Mouse (Mus musculus): ENCODE measurements around the gene Tbc1d22b. TPM values are rescaled to one million over a fixed set of nuclear protein-coding genes. Genes with fewer than 3 reads are reported as not detected.
A peak's percentile ranks its signal among the peaks of the same experiment; 100 is the strongest.
"Not testable (repeated sequence)": the region's sequence is repeated elsewhere in the genome, so short reads cannot be mapped to it uniquely, and the experiment has no call there.

Gene Tbc1d22b
- polyA plus RNA-seq, 1 experiment from 2014 or later, result 6.9 TPM

DNA sequence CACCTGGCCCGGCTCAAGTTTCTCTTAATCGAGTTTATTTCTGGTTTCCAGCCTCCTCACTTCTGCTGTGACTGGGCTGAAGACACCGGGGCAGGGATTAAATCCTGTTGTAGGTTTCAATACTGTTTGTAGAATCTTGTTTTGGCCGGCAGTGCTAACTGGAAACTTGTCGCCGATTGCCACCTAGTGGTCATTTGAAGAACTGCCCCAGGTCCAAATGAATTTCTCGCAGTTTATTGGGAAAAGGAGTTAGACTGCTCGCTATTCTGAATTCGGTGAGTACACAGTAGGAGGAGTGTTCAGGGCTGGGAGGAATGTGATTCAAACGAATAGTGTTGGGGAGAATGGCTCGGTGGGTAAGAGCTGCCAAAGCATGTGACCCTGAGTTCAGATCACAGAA lies 35.1 kb upstream of the Tbc1d22b start:
- TF ChIP-seq CTCF (IDR thresholded peaks at IDR 0.05; ENCODE audit: low read depth), result peak; percentile 98
- TF ChIP-seq EP300 (optimal IDR thresholded peaks at IDR 0.05), result no peak
- ATAC-seq (ENCODE audit: low FRiP score, low TSS enrichment), result peak; percentile 51; the same call in 1 of the 2 replicates
- Histone ChIP-seq H3K4me3 (ENCODE audit: low read depth, low read length) (no peak overlapping the region), H3K4me2 (replicated peaks; ENCODE audit: low read depth) (no peak overlapping the region), H3K27me3 (ENCODE audit: control insufficient read depth, insufficient read depth, low read length) (no peaks in the 10 kb centered on the region), H3K9me3 (ENCODE audit: control insufficient read depth, low read length) (no peaks in the 10 kb centered on the region), H3K9ac (ENCODE audit: low read length) (no peak overlapping the region), H3K4me1 (replicated peaks; ENCODE audit: control insufficient read depth, insufficient read depth) (no peaks in the 10 kb centered on the region), H3K36me3 (ENCODE audit: control insufficient read depth, insufficient read depth, low read length) (no peaks in the 10 kb centered on the region), H3K27ac (replicated peaks) (no peak overlapping the region)
- peak; percentile 76 for DNase-seq (ENCODE audit: low spot score)
- WGBS, result under 1% methylated on average over 11 of the region's 11 CpGs

DNA sequence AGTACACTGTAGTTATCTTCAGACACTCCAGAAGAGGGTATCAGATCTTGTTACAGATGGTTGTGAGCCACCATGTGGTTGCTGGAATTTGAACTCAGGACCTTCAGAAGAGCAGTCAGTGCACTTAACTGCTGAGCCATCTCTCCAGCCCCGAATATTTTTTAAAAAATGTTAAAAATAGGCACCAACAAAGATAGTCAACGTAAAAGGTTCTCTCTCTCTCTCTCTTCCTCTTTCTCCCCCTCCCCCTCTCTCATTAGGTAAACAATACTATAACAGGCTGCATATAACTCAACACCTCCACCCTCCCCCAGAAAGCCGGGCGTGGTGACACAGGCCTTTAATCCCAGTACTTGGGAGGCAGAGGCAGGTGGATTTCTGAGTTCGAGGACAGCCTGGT lies 30.9 kb upstream of the Tbc1d22b start:
- not testable (repeated sequence) for H3K9ac ChIP-seq (ENCODE audit: low read length); H3K4me3 ChIP-seq (ENCODE audit: low read depth, low read length); DNase-seq (ENCODE audit: low spot score); H3K27ac ChIP-seq (replicated peaks); ATAC-seq (ENCODE audit: low FRiP score, low TSS enrichment); H3K27me3 ChIP-seq (ENCODE audit: control insufficient read depth, insufficient read depth, low read length); H3K36me3 ChIP-seq (ENCODE audit: control insufficient read depth, insufficient read depth, low read length); H3K4me1 ChIP-seq (replicated peaks; ENCODE audit: control insufficient read depth, insufficient read depth); H3K9me3 ChIP-seq (ENCODE audit: control insufficient read depth, low read length); H3K4me2 ChIP-seq (replicated peaks; ENCODE audit: low read depth)
- 87% methylated on average over 5 of the region's 5 CpGs for WGBS

DNA sequence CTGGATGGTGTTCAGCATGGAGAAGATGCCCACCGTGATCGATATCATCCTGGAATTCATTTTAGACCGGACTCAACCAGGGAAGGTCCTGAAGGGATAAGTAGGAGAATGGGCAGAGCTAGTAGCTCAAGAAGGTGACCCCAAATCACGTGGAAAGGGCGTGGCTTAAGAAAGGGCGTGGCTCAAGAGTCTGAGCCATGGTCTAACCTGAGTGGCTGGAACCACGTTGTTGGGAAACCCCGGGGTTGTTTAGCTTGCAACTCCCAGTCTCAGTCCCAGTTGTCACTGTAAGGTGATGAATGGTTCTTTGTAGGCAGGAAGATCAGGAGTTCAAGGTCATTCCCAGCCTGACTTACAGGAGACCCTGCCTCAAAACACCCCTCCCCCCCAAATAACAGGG lies 29.9 kb upstream of the Tbc1d22b start:
- ATAC-seq (ENCODE audit: low FRiP score, low TSS enrichment), result no peak
- no peaks in the 10 kb centered on the region for H3K27me3 ChIP-seq (ENCODE audit: control insufficient read depth, insufficient read depth, low read length)
- H3K27ac ChIP-seq (replicated peaks), result no peak overlapping the region
- no peaks in the 10 kb centered on the region for H3K9me3 ChIP-seq (ENCODE audit: control insufficient read depth, low read length)
- H3K4me3 ChIP-seq (ENCODE audit: low read depth, low read length), result no peak overlapping the region
- WGBS, result 68% methylated on average over 8 of the region's 8 CpGs
- H3K4me2 ChIP-seq (replicated peaks; ENCODE audit: low read depth), result no peak overlapping the region
- TF ChIP-seq CTCF (IDR thresholded peaks at IDR 0.05; ENCODE audit: low read depth) (no peak), EP300 (optimal IDR thresholded peaks at IDR 0.05) (no peak)
- H3K4me1 ChIP-seq (replicated peaks; ENCODE audit: control insufficient read depth, insufficient read depth), result no peaks in the 10 kb centered on the region
- no peaks in the 10 kb centered on the region for H3K36me3 ChIP-seq (ENCODE audit: control insufficient read depth, insufficient read depth, low read length)
- H3K9ac ChIP-seq (ENCODE audit: low read length), result no peak overlapping the region
- DNase-seq (ENCODE audit: low spot score), result no peak

DNA sequence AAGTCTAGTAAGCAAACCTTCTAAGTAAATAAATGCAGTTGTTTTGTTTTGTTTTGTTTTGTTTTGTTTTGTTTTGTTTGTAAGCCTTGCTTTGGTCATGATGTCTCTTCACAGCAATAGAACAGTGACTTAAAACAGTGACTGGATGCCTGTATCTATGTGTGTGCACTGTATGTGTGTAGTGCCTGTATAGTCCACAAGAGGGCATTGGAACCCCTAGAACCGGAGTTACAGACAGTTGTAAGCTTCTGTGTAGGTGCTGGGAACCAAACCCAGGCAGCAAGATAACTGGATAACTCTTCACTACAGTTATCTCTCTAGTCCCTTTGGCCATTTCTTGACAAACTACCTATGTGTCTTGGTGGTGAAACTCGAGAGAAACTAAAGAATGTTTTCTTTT lies 24.0 kb upstream of the Tbc1d22b start:
- 83% methylated on average over 2 of the region's 2 CpGs for WGBS
- TF ChIP-seq CTCF (IDR thresholded peaks at IDR 0.05; ENCODE audit: low read depth) (no peak), EP300 (optimal IDR thresholded peaks at IDR 0.05) (no peak)

DNA sequence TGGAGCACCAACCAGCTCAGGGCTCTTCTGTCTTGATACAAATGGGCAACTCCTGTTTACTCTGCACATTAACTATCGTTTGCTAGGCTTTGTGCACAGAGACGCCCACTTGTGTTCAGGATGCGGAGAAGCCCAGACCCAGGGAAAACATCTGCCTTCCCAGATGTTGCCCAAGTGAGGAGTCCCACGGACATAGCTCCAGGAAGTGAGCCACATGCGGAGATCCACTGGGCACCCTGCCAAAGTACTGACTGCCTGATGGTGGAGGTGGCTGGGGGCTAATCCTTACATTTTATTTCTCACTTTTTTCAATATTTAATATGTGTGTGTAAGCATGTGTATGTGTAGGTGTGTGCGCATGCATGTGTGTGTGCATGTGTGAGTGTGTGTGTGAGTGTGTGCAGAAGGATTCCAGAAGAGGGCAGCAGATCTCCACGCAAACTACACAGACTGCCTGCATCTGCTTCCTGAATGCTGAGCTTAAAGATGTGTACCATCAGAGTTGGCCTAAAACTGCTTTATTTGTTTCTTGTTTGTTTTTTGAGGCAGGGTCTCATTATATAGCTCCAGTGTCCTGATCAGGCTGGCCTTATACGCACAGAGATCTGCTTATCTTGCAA lies 20.9 kb upstream of the Tbc1d22b start:
- H3K4me2 ChIP-seq (replicated peaks; ENCODE audit: low read depth), result no peak overlapping the region

More for the DNA sequence above, 24.0 kb upstream of the Tbc1d22b start:
- no peaks in the 10 kb centered on the region for H3K4me1 ChIP-seq (replicated peaks; ENCODE audit: control insufficient read depth, insufficient read depth)
- no peaks in the 10 kb centered on the region for H3K36me3 ChIP-seq (ENCODE audit: control insufficient read depth, insufficient read depth, low read length)
- H3K9ac ChIP-seq (ENCODE audit: low read length), result no peak overlapping the region
- no peaks in the 10 kb centered on the region for H3K27me3 ChIP-seq (ENCODE audit: control insufficient read depth, insufficient read depth, low read length)
- no peaks in the 10 kb centered on the region for H3K9me3 ChIP-seq (ENCODE audit: control insufficient read depth, low read length)
- H3K4me3 ChIP-seq (ENCODE audit: low read depth, low read length), result no peak overlapping the region
- DNase-seq (ENCODE audit: low spot score), result no peak
- no peak overlapping the region for H3K4me2 ChIP-seq (replicated peaks; ENCODE audit: low read depth)
- no peak overlapping the region for H3K27ac ChIP-seq (replicated peaks)
- no peak for ATAC-seq (ENCODE audit: low FRiP score, low TSS enrichment)

DNA sequence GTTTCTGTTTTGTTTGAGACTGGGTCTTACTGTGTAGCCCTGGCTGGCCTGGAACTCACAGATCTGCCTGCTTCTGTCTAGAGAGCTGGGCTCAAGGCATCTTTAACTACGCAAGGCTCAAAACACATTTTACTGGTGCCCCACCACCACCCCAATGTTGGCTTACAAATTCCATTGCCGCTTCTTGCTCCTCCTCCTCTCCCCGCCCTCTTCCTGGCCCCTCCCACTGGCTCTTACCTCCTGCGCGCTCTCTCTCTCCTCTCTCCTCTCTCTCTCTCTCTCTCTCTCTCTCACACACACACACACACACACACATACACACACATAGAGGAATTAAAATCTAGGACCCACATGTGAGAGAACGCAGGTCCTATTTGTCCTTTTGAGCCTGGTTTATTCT lies 19.1 kb upstream of the Tbc1d22b start:
- no peaks in the 10 kb centered on the region for H3K27me3 ChIP-seq (ENCODE audit: control insufficient read depth, insufficient read depth, low read length)
- H3K9me3 ChIP-seq (ENCODE audit: control insufficient read depth, low read length), result no peaks in the 10 kb centered on the region
- WGBS, result 76% methylated on average over 6 of the region's 6 CpGs
- no peak overlapping the region for H3K4me2 ChIP-seq (replicated peaks; ENCODE audit: low read depth)
- H3K4me3 ChIP-seq (ENCODE audit: low read depth, low read length), result no peak overlapping the region
- no peaks in the 10 kb centered on the region for H3K4me1 ChIP-seq (replicated peaks; ENCODE audit: control insufficient read depth, insufficient read depth)
- no peak for TF ChIP-seq CTCF (IDR thresholded peaks at IDR 0.05; ENCODE audit: low read depth)
- no peak for TF ChIP-seq EP300 (optimal IDR thresholded peaks at IDR 0.05)
- DNase-seq (ENCODE audit: low spot score) (no peak), ATAC-seq (ENCODE audit: low FRiP score, low TSS enrichment) (no peak)
- H3K9ac ChIP-seq (ENCODE audit: low read length), result no peak overlapping the region
- H3K36me3 ChIP-seq (ENCODE audit: control insufficient read depth, insufficient read depth, low read length), result no peaks in the 10 kb centered on the region
- no peak overlapping the region for H3K27ac ChIP-seq (replicated peaks)

More for the DNA sequence above, 20.9 kb upstream of the Tbc1d22b start:
- no peak overlapping the region for H3K27ac ChIP-seq (replicated peaks)
- no peak for DNase-seq (ENCODE audit: low spot score)
- TF ChIP-seq CTCF (IDR thresholded peaks at IDR 0.05; ENCODE audit: low read depth), result peak; percentile 76
- no peak for TF ChIP-seq EP300 (optimal IDR thresholded peaks at IDR 0.05)
- H3K36me3 ChIP-seq (ENCODE audit: control insufficient read depth, insufficient read depth, low read length), result no peaks in the 10 kb centered on the region
- WGBS, result 69% methylated on average over 8 of the region's 8 CpGs
- no peaks in the 10 kb centered on the region for H3K9me3 ChIP-seq (ENCODE audit: control insufficient read depth, low read length)
- H3K4me1 ChIP-seq (replicated peaks; ENCODE audit: control insufficient read depth, insufficient read depth), result no peaks in the 10 kb centered on the region
- no peaks in the 10 kb centered on the region for H3K27me3 ChIP-seq (ENCODE audit: control insufficient read depth, insufficient read depth, low read length)
- no peak overlapping the region for H3K9ac ChIP-seq (ENCODE audit: low read length)
- no peak overlapping the region for H3K4me3 ChIP-seq (ENCODE audit: low read depth, low read length)
- ATAC-seq (ENCODE audit: low FRiP score, low TSS enrichment), result no peak

Data from stomach, postnatal 0 days (tissue).